Mouse (Mus musculus) frontal cortex, postnatal 14 days (tissue): Measurements from ENCODE around the gene Cab39l.
A peak's percentile ranks its signal among the peaks of the same experiment; 100 is the strongest.
"Not testable (repeated sequence)": the region's sequence is repeated elsewhere in the genome, so short reads cannot be mapped to it uniquely, and the experiment has no call there.

Source experiments
- DNase-seq, 2 experiments: peaks; one replicate each; pipeline ENCODE4 v3.0.0; 2022; ENCODE audit warnings: low spot score in 2 of 2

Cab39l gene

DNA sequence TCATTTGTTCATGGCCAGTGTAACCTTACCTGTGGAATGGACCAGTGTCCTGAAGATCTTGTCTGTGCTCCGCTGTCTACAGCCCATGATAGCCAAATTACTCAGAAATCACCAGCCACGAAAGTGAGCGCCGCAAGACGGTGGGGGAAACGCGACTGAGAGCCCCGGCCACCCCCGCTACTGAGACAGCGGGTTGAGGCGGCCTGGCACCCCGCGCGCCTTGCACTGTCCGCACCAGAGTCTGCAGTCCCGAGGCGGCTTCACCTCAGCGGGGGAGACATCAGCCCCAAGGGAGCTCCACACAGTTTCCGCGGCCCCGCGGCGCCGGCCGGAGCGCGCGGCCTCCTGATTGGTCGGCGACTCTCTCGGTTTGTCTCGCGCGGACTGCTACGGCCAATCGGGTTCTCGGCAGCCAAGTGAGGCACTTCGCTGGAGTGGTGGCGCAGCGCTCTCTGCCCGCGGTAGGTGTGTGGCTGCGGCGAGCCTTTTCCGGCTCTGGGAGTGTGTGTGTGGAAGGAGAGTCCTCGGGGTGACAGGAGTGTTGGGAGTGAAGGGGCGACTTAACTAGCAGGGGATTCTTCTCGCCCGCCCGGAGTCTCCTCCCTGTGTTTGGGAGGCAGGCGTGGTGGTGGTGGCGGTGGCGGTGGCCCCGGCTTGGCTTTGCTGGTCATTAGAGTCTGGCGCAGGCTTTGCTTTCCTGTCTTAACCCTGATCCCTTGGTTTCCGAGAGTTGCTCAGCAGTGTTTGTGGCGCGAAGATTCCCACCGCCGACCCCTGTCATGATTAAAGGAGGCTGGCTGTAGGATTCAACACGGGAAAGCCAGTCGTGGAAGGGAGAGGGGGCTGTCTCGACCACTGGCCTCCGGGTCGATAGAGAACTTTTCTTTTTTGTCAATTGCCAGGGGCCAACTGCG lies at the start of gene Cab39l, which contains the start of gene Setdb2:
Cab39l (plus strand) TSS at position 415 of the 914 bp plus-strand sequence.
Setdb2 (minus strand) TSS at position 327 of the 914 bp plus-strand sequence.
- DNase-seq: peak; percentile 89 to 94

DNA sequence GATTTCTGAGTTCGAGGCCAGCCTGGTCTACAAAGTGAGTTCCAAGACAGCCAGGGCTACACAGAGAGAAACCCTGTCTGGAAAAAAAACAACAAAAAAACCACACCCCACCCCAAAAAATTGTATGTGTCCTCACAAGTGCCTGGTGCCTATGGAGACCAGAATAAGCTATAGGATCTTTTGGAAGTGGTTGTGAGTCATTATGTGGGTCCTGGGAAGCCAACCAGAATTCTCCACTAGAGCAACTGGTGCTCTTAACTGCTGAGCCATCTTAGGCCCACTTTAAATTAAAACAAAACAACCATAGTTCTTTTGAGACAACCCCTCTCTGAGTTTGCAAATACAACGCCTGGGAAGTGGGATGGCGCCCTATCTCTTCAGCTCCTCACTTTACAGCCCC lies 45.5 kb upstream of the Cab39l start, which contains the start of gene Phf11c:
Phf11c (minus strand) TSS at position 101 of the 400 bp plus-strand sequence.
- DNase-seq: no peak

DNA sequence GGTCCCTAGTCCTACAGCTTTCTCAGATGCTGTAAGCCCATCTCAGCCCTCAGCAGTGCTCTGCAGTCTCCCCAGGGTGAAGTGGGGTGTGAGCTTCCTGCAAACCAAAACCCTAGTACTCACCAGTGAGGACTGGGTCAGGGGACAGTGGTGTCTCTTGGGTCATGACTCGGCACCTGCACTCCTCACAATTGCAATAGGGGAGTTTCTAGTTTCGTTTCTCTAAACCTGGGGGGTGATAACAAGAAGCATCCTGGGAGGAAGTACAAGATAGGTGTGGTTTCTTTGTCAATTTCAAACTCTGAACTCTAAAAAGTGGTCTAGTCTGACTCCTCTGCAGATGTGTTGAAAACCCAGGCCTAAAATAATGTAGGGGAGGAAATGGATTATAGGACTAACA lies 43.8 kb upstream of the Cab39l start:
- no peak for DNase-seq

DNA sequence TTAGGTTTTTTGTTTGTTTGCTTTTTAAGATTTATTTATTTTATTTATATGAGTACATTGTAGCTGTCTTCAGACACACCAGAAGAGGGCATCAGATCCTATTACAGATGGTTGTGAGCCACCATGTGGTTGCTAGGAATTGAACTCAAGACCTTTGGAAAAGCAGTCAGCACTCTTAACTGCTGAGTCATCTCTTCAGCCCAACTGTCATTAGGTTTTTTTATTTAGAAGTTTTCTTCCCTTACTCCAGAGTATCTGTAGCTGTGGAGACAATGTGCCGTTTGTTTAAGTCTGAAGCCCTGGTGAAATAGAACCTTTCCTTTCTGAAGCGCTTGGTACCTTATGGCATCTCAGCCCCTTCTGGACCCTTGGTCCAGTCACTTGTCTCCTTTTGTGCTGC lies 25.8 kb upstream of the Cab39l start:
- not testable (repeated sequence) for DNase-seq

DNA sequence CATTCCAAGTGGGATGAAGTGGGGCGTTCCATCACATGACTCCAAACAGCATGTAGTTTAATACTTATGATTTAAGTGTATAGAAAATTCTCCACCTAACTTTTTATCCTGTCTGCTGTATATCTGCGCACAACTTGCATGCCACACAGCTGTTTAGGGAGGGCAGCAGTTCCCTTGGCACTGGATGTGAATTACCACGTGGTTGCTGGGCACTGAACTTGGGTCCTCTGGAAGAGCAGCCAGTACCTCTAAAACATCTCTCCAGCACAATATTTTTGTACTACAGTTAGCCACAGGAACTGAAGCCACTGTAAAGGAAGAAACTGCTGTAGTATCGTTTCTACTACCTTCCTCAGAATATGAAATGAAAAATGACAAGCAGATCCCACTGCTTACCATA lies 22.6 kb upstream of the Cab39l start:
- no peak for DNase-seq

DNA sequence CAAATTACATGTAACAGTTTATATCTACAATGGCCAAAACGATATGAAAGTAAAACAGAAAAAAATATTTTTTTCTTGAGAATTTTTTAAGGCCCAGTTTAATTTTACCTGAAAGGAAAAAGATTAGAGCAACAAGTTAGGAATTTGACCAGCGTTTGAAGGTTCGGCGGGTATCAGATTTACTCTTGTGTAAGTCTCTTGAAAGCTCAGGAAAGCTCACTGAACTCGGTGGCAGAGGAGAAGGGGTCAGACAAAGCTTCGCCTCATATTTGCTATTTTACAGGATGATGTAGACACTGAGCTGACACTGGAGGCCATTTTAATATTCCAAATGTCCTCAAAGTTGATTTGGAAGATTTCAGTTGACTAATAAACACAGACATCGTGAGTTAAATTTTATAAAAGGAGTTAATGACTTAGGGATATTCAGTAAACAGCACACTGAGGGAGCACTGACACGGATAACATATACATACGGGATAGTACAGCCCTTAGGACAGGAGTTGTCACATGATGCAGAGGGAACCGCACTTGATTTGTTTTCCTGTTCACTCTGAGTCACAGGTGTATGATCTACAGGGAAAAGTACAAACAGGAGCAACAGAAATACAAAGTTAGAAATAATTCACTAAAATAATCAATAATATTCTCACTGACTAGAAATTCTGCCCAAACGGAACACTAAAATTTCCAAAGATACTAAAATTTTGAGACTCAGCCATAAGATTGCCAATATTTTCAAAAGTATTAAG lies 17.7 kb upstream of the Cab39l start:
- no peak for DNase-seq

DNA sequence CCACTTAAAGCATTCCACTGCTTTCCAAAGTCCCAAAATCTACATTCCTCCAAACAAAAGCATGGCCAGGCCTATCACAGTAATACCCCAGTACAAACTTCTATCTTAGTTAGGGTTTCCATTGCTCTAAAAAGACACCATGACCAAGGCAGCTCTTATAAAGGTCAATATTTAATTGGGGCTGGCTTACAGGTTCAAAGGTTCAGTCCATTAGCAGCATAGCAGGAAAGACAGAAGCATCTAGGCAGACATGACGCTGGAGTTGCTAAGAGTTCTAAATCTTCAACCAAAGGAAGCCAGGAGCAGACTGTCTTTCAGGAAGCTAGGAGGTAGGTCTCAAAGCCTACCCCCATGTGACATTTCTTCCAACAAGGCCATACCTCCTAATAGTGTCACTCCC lies 10.2 kb upstream of the Cab39l start:
- DNase-seq: no peak

DNA sequence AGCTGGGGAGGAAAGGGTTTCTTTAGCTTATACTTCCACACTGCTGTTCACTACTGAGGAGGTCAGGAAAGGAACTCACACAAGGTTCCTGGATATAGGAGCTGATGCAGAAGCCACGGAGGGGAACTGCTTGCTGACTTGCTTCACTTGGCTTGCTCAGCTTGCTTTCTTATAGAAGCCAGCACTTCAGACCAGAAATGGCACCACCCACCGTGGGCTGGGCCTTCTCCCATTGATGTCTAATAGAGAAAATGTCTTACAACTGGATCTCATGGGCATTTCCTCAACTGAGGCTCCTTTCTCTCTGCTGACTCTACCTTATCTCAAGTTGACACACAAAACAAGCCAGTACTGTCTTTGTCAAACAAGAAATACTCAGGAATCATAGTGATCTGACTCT lies 6.9 kb upstream of the Cab39l start:
- DNase-seq: no peak

DNA sequence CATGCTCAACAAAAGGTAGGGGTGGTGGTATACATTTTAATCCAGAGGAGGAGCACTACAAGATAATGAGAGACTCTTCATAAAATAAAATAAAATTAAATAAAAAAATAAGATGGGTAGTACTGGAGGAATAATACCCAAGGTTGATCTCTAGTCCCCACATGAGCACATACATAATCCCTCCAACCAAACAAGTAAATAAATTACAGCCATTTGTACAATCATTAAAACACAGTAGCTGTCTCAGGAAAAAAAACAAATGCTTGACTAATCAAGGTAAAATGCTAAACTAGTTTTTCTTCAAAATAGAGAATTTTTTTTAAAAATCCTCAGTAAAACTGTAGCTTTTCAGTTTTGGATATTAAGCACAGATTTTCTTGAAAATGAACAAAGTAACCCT lies 5.6 kb upstream of the Cab39l start:
- DNase-seq: no peak

DNA sequence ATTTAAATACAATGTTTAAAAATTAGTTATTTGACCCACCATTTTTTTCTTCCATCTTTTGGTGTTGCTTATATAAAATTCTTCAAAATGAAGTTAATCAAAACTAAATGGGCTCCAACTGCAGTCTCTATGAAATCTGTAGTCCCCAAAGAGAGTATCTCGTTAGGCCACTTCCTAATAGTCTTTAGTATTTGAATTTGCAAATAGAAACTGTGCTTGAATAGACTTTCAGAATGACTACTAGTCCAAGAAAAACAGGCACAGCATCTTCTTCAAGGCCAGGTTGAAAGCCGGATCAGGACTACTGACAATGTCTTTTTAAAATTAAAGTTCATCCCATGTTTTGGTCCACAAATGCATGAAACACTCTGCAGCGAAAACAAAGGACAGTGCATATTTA lies 3.4 kb upstream of the Cab39l start:
- DNase-seq: no peak

DNA sequence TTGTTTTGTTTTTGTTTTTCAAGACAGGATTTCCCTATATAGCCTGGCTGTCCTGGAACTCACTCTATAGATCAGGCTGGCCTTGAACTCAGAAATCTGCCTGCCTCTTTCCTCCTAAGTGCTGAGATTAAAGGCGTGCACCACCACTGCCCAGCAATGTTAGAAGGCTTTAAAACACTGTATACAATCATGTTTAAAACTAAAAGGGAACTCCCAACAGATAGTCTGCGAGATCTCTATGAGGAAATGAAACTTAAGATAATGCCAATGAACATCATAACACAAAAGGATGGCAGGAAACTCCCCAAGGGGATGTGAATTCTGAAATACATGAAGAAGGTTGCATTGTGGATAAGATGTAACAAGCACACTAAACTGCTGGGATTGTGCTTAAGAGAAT lies 2.3 kb upstream of the Cab39l start:
- no peak for DNase-seq

DNA sequence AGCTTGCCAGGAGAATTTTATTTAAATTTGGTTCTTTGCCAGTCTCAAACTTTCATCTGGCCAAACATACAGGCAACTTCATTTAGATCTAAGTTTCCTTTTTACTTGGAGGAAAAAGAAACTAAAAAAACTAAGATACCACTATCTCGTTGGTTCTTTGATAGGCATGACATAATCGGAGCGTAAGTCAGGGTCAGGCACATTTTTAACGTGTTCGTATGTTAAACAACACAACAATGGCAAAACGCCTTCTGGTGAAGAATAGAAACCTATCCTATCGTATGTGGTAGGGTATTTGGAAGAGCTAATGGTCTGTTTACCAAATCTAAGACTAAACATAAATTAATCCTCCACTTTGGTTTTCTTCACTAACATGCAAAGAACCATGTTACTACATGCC lies 733 bp upstream of the Cab39l start:
- no peak for DNase-seq

DNA sequence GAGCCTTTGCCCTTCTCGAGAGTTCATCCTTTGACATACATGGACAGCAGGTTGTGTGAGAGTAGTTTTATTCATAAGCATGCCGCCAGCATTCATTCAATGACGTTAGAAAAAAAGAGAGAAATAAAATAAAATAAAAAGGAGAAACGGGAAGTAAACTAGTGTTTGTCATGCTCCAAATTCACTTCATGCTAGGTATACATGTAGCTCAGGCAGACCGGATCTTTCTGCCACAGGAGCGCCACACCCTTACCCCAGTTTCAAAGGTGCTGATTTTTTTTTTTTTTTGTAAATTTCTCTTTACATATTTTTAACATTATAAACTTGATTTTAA lies 667 bp downstream of the Cab39l start:
- DNase-seq: no peak

DNA sequence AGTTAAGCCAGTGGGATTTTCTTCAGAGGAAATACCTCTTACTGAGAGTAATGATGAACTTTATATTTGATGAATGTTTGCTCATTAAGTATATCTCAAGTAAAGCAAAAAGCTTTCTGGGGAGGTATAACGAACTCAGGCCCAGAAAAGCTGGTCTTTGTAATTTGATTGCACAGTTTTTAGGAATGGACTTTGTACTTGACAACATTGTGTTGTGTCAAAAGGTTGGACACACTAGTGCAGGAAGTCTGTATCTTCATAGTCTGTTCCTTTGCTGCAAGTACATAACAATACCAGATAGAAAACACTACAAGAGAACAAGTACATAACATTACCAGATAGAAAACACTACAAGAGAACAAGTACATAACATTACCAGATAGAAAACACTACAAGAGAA lies 4.6 kb downstream of the Cab39l start:
- no peak for DNase-seq

DNA sequence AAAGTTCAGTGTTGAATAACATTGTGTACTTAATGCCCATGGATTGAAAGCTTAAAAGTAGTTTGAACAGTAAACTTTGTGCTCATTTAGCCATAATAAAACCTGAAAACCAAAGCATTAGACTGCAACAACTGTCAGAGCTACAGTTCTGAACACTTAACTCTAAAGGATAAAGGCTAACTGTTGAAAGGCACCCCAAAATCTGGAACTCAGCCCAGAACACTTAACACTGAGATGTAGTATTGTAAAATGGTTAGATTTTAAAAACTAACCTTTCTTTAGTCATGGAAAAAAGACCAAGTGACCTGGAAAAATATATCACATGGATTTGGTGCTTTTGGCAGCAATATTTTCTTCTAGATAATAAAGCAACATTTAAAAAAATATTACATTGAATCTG lies 7.2 kb downstream of the Cab39l start:
- DNase-seq: no peak

DNA sequence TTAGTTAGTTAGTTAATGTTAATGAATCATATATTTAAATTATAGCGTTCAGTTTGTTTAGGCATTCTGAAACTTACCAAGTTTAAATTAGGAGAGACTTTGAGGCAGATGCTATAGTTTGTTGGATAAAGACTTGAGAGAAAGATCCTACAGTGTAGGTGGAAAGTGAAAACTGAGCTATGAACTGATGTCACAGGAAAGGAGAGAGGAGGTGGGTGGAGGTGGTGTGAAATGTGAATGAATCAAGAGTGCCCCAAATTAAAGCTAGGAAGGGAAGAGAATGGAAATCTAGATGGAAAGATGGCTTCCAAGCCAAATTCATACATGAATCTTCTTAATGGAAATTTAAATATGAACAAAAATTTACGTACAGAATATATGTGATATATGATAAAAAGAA lies 25.7 kb downstream of the Cab39l start:
- DNase-seq: no peak

DNA sequence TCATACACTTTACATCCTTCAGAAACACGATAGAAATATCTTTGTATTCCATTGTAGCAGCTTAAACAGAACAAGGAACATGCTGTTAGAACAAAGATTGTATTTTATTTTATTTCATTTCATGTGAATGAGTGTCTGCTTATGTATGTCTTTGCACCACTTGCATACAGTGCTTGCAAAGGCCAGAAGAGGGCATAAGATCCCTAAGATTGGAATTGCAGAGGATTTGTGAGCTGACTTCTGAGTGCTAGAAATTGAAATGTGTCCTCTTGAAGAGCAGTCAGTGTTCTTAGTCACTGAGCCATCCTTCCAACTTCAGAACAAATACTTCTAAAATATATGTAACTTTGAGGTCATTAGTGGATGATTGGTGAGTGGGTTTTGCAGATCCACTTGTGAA lies 27.0 kb downstream of the Cab39l start:
- no peak for DNase-seq

DNA sequence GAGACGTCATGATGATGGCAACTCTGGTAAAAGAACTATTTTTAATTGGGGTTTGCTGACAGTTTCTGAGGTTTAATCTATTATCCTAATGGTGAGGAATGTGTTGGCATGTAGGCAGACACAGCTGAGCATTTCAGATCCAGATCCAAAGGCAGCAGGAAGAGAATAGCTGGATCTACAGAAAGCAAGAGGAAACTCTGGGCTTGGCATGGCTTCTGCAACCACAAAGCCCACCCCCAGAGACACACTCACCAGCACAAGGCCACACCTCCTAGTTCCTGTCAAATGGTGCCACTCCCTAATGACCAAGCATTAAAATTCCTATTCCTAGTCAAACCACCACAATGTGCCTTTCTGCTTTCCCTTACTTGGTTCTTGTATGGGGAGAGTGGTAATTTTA lies 30.0 kb downstream of the Cab39l start:
- DNase-seq: no peak

DNA sequence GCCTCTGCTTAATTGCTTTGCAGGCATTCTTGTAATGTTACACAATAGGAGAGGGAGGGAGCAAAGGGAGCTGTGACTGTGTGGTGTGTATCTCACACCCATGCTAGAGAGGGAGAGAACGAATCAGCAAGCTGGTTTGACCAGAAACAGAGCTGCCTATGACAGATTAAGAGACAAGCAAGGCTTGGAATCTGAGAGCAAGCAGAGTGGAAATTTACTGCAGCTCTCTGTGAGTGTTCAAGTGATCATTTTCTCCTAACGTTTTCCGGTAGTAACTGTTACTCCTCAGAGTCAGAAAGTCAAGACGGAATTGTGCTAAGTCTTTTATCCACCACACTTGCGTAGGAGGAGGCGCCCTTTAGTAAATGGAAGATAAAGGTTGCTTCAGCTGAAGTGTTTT lies 37.9 kb downstream of the Cab39l start:
- DNase-seq: no peak

DNA sequence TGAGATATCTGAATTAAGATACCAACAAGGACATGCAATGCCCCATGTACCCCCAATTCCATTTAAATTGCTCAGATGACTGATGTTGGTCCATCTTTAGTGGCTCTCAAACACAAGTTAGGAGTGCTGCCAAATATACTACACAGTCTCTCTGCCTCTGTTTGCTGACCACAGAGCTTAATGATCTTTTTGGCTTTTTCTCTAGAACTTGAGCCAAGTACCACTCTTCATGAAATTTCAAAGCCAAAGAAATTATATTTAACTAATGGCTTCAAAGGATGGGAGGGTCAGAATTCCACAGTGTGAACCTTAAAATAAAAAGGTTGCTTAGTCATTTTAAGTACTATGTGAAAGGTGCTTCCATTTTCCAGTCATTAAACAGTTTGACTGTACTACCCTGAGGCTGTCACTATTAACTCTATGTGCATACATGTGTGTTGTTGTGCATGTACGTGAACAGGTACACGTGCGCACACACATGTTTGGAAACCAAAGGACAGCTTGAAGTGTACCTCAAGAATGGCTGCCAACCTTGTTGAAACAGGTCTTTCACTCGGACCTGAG lies 44.6 kb downstream of the Cab39l start:
- no peak for DNase-seq

DNA sequence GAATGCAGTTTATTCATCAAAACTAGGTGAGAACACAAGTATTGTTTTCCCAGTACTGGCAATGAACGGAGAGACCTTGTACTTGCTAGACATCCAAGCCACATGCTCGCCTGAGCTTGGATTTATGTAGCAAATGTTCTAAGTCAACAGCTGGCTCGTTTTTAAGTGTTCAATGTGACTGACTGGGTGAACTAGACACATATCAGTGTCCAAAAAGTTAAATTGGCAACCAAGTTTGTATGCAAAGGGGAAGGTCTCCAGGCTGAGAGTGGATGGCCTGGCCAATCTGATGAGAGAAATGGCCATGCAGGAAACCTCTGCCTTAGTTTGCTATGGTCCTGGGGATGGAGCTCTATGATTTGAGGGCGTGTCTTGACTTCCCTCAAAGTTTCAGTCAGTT lies 51.6 kb downstream of the Cab39l start:
- DNase-seq: no peak

DNA sequence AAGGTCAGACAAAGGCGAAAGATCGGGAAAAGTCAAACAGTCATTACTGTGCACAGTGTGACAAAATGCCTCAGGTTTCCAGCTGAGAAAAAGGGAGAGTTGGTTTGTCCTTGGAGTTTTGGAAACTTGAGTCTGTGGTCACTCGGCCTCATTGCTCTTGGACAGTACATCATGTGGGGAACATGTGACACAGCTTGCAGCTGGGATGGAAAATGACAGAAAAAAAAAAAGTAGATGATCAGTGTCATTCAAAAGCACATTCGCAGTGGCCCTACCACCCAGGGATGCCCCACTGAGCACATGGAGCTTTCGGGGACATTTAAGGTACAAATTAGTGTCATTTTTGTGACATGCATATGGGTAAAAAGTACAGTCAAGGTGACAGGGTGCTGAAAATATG lies 57.2 kb downstream of the Cab39l start:
- no peak for DNase-seq

DNA sequence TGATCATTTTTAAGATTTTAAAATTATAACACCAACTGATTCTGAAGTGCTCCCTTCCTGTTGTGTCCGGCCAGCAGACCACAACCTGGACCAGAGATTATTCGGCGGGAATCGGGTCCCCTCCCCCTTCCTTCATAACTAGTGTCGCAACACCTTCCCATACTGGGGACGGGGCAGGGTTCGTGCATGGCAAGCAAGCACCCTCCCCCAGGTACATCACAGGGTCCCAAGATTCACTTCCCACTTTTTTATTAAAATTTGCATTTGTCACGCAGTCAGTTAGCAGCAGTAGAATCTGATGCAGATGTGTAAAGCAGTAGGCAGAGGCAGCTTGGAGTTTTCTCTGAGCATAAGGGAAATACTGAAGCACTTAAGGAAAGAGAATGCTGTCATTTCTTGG lies 64.1 kb downstream of the Cab39l start:
- no peak for DNase-seq
